Mouse (Mus musculus) erythroblast, embryonic 14.5 days (primary cell): Measurements from ENCODE around the gene Bcat2.

Source experiments
- GATA1 ChIP-seq: IDR thresholded peaks from 2 replicates; pipeline ENCODE4 v1.6.1; 2012; ENCODE audit warnings: low read length, inconsistent platforms, mixed read lengths
- TAL1 ChIP-seq: IDR thresholded peaks from 3 replicates; pipeline ENCODE4 v1.6.1; 2012; ENCODE audit warnings: low read length, inconsistent platforms, mixed read lengths

GRCm38 (mm10) chr7:45564811-45565210 lies 5.1 kb upstream of the Bcat2 start:
- TF ChIP-seq TAL1 = no peak
- no peak for TF ChIP-seq GATA1
